Mouse (Mus musculus) leukemia stem cell, adult 10-12 weeks (primary cell): ENCODE data around the gene Jmjd8. TPM values are rescaled to one million over a fixed set of nuclear protein-coding genes. Genes with fewer than 3 reads are reported as not detected.

Source experiments
- polyA plus RNA-seq: library from polyadenylated mRNA; stranded (reverse); fragments of >175 nt; gene quantifications from 2 replicates; pipeline ENCODE4 v1.2.3, GENCODE M21; 2012; ENCODE audit warnings: low replicate concordance

Gene Jmjd8
- 2.6 and 6.8 TPM in 2 replicates for polyA plus RNA-seq

DNA sequence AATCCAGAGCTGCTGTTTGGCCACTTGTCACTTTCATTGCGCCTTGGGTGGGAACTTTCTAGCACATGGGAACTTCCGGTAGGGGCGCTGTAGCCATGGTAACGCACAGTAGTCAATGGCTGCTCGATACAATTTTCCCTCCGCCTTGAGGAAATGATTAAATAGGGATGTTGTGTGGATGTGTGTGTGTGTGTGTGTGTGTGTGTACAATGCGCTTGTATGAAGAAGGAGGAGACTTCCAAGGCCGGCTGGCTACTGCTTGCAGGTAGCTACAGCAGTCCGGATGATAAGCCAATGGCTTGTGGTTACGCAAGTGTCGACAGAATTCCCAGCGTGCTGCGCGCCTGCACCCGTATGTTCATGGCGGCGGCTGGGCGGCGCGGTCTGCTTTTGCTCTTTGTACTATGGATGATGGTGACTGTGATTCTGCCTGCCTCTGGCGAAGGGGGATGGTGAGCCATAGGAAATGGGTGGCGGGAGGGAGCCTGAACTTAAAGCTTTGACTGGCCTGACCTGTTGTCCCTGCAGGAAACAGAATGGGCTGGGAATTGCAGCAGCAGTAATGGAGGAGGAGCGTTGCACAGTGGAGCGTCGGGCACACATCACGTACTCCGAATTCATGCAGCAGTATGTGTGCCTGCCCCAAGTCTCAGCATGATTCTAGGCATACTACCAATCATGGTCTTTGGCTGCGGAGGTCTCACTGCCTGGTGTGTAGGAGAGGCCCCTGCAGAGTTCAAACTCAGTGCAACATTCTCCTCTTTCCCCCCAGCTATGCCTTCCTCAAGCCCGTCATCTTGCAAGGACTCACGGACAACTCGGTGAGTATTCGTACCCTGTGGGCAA, at the start of gene Jmjd8:
Jmjd8 (plus strand) TSS at position 156 of the 846 bp plus-strand sequence.

DNA sequence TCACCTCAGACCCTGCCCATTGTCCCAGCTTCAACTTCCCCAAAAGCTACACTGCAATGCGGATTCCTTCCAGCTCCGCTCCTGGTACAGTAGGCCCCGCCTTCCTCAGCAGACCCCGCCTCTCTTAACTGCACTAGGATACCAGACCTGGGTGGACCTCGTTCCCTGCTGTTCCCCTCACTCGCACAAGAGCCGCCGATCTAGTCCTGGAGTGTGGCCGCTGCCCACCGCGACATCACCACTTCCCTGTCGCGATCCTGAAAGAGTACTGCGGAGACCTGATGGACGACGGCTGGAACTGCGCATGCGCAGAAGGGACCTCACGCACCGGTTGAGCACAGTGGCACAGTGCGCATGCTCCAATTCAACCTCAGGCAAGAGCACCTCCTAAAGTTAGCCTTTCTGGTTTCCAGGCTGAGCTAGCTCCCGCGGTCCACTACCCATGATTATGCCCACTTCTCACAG, 43.4 kb upstream of the Jmjd8 start, which contains the start of gene Haghl:
Haghl (minus strand) TSS at position 393 of the 465 bp plus-strand sequence.

DNA sequence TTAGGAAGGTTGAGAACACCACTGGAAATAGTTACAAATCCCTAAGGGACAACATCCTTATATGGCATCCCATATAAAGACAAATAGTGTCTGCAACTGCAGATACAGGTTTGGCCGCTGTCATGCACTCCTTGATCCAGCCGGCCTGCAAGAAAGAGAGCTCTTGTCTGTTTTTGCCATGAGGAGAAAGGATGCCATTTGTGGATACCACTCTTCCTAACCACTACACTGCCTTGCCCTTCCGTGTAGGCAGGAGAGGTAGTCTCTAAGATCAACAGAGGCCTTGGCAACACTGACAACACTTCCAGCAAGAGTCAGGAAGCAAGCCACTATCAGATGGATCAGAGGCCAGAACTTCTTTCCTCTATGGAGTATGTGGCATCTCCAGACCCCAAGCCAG, 42.4 kb upstream of the Jmjd8 start, which contains the start of gene Ccdc78:
Ccdc78 (plus strand) TSS at position 301 of the 400 bp plus-strand sequence.

DNA sequence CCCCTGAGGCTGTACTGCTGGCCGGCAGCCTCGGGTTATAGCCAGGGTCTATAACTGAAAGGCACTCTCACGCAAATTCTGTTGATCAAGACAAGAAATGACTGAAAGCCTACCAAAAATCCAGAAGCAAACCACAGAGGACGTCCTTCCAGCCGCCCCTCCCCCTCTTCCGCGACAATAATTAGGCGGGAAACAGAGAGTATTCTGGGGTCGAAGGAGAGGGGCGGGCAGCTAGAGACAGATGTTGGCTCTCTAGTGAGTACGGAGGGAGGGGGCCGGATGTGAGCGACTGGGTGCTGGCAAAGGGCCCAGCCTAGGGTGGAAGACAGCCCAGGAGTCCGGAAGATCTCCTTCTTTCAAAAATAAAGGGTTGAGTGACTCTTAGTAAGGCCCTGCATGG, 36.1 kb upstream of the Jmjd8 start, which contains the start of gene Fam173a:
Fam173a (minus strand) TSS at position 287 of the 400 bp plus-strand sequence.

DNA sequence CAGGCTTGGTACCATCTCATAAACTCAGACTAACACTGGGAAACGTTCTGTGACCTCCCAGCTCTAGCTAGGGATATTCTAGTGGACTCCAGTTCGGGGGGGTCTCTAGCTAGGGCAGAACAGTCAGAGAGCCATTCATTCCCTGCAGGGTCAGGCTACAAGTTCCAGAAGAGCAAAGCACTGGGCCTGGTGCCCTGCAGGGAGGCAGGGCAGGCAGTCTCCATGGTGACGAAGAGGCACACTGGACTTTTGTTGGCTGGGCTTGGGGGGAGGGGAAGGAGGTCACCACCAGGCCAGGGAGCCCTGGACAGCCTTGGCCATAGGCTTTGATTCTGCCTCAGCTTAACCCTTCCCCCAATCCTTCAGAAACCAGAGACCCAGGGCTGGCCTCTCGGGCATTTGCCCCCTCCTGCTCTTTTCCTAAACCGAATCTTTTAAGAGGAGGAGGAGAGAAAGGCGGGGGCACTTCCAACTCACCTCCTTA, 33.0 kb upstream of the Jmjd8 start, which contains the start of gene AC134908.4:
AC134908.4 (minus strand) TSS at position 51 of the 484 bp plus-strand sequence.

DNA sequence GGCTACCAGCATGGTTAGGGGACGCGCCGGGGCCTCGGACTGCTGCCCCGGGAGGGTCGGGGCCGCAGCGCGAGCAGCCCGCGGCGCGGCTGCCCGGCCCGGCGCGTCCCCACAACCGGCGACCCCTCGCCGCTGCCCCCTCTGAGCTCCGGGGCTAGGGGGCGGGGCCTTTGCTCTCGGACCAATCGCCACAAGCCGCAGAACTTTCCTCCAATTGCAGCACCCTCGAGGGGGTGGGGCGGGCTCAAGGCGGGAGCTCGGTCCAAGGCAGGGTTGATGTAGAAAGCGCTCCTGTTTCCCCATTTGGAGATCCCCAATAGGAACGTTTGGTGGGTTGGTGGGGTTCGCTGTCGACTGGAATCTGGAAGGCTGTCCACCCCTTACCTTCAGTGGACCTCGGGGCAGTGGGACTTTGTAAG, 31.7 kb upstream of the Jmjd8 start, which contains the start of gene Metrn:
Metrn (minus strand) TSS at position 186 of the 419 bp plus-strand sequence.

DNA sequence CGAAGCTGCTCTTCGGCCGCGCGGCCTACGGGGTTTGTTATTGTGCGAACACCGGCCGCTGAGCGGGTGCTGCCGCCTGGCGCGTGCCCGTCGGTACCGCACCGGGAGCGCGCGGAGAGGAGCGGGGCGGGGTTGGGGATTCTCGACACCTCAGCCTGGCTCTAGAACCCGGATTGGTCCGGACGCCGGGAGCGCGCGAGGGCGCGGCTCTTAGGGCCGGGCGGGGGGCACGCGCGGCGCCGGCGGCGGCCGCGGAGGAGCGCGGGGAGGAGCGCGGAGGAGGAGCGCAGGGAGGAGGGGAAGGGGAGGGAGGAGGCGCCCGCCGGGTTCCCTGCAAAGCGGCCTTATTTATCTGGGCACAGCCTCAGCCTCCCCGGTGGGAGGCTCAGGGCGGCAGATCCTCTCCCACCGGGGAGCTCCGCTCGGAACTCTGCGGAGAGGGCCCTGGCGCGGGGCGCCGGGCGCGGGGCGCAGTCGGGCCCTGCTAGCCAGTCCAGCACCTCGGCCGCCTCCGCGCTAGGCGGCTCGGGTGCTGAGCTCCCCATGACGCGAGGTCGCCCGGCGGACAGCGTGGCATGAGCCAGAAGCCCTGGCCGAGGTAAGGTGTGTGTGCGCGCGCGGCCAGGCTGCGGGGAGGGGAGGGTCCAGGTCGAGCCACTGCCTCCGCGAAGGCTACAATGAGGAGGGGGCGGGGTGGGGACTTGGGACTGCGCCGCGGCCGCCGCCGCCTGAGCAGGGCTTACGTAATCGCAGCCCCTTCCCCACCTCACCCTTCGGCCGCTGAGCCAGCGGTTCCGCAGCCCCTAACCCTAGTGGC, 19.7 kb upstream of the Jmjd8 start, which contains the start of gene Fbxl16:
Fbxl16 (plus strand) TSS at position 297 of the 817 bp plus-strand sequence.

DNA sequence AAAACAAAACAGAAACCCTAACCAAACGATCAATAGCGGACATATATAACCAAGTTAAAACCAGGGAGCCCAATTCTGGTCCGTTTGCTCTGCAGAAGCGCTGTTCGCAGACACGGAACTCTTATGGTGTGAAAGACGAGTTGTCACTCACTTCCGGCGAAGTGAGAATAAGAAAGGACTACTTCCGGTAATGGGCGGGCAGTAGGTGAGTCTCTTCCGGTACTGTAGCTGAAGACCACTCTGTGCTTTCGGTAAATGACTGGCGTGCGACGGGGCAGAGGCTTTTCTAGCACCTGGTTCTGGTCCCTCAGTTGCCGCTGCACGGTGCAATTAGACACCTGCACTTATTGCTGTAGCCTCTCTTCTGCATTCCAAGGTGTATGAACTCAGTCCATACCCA, 5.2 kb upstream of the Jmjd8 start, which contains the start of gene Wdr24:
Wdr24 (plus strand) TSS at position 176 of the 400 bp plus-strand sequence.

DNA sequence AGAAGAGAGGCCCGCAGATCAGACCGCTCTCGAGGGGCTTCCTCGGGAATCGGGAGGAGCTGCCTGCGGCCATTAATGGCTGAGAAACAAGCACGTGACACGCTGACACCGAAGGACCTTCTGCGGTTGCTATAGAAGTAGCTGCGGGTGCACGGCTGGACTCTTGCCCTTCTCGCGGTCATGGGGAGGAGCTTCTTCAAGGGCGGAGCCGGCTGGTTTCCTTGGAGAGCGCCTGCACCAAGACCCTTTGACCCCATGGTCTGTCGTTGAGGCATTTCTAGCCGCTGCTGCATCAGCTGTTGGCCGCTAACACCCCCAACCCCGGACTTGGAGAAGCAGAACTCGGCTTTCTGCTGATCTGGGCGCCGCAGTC, 4.6 kb downstream of the Jmjd8 start, which contains the start of gene Stub1:
Stub1 (minus strand) TSS at position 114 of the 373 bp plus-strand sequence.

DNA sequence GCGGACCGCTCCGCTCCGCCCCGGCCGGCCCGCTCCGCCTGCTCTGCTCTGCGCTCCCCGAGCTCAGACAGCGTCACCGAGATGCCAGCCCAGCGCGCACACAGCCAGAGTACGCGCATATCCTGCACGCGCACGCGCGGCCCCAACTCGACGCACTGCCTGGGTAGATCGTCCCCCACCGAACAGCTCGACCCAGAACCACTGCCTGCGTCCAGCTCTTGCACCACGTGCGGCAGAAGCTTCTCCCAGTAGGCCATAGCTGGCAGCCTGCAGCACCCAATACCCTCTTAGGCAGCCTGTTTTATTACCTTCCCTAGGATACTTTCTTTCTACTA, 8.4 kb downstream of the Jmjd8 start, which contains the start of gene Rhbdl1:
Rhbdl1 (minus strand) TSS at position 220 of the 335 bp plus-strand sequence.

DNA sequence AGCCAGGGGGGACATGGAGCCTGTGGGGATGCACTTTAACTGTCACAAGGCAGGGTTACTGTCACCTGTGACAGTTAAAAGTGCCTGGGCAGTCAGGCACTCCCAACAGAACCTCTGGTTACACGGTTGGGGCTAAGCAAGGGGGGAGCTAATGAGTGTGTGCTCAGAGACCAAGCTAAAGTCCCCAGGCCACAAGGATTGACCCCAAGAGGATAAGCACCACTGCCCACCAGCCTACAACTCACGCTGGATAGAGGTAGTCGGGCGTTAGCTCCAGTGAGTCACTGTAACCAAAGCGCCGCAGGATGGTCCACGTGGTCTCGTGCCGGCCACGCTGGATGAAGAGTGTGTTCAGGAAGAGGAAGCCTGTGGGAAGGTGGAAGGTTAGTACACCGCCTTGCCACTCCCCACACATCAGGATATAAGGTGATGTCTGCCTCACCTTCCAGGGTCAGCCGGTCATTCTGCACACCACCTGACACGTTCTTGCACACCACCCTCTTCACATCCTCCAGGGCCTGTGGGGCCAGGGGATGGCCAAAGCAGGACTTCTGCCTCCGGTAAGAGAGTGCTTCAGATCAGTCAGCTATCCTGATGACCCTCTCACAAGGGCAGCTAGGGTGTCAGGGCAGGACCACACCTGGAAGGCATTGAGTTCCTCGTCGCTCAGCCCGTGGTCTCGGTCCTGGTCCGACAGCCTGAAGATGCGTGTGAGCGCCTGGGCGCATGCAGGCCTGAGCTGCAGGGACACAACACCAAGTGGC, 12.6 kb downstream of the Jmjd8 start, which contains the start of gene Gm20683:
Gm20683 (minus strand) TSS at position 647 of the 764 bp plus-strand sequence.

DNA sequence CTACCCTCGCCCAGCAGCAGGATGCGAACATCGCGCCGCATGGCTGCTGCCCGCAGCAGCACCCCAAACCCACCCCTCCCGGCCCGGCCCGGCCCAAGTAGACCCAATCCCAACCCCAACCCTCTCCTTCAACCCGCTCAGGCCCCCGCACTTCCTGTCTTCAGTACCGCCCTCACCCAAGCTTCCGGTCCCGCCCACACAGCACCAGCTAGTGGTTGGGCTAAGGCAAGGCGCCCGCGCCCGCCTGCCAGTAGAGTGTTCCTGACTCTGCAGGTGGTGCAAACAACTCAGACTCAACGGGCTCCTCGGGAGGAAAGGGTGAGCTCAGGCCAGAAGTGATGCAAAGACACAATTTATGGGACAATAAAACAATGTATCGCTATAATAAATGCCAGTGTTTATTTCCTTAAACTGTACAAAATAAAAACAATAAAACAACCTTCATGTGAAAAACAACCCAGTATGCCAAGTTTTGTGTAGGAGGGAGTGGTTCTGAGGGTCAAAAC, 15.8 kb downstream of the Jmjd8 start, which contains the start of gene Rhot2:
Rhot2 (minus strand) TSS at position 456 of the 506 bp plus-strand sequence.

DNA sequence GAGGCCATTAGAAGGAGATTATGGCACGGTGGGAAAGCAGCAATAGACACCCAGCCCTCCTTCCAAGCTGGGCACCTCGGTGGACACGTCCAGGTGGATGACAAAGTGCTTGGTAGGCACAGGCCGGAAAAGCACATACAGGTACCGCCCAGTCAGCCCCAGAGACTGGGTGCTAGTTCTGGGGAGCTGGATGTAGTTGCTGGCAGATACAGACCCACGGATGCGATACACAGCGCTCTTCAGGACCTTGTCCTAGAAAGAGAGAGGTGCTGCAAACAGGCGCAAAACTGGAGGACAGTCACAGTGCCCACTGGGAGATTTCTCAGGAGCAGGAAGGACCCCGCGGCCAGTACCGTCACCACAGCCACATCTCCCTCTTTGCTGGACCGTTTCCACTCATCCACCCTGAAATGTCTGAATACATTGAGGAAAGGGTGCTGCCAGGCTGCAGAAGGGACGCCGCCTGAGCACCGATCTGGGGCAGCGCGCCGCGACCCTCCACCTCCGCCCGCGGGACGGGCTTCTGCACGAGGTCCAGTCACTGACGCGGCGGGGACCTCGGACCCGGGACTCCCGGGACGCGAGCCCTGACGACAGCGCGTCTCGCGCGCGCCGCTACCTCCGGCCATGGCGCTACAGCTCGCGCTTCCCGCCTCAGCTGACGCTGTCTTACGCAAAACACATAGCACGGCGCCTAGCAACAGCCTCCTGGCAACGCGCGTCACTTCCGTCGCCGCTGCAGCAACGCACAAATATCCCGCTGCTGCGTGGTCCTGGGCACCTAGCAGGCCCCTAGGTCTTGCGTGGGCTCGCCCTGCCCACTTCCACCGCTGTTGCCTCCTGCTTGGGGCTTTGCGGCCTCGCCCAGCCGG, 32.4 kb downstream of the Jmjd8 start, which contains the start of gene Wdr90:
Wdr90 (minus strand) TSS at position 670 of the 872 bp plus-strand sequence.

DNA sequence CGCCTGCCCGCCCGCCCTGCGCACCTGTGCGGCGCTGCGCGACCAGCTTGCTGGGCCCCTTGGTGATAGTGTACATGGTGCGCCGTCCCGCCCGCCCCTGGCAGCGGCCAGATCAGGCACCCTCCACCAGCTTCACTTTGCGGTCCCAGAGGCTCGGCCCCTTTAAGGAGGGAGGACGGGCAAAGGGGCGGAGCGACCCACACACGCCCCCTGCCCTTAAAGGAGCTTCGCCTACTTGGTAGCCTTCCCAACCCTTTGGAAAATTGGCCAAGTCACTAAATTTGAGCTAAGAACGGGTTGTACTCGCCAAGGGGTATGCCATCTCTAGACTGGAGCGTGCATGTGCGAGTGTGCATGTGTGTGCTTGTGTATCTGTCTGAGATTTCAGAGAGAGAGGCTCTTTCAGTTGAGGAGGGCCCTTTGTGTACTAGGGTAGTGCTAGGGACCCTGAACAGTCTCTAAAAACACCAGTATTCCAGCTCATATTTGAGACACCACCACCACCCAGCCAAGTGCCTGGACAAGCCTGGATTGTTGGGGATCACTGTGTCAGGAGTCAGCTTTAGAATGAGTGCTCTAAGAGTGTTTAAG, 40.0 kb downstream of the Jmjd8 start, which contains the start of gene Mcrip2:
Mcrip2 (minus strand) TSS at position 164 of the 591 bp plus-strand sequence.

DNA sequence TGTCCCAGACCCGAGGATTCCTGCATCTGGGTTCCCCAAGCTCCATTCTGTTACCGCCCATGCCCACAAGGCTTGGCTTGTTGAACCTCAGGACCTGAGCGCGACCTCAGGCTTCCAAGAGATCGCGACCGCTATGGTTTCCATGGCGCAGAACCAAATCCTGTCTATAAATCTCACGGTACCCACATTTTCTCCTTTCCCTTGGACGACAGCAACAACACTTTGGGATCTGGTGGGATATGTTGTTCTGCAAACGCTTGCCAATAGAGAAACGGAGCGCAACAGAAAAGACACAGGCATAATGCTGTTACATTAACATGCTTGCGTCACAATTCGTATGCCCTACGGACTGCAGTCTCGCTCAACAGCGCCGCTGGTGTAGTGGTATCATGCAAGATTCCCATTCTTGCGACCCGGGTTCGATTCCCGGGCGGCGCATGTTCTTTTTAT, 46.1 kb downstream of the Jmjd8 start, which contains the start of gene Mettl26:
Mettl26 (plus strand) TSS at position 354 of the 450 bp plus-strand sequence.

DNA sequence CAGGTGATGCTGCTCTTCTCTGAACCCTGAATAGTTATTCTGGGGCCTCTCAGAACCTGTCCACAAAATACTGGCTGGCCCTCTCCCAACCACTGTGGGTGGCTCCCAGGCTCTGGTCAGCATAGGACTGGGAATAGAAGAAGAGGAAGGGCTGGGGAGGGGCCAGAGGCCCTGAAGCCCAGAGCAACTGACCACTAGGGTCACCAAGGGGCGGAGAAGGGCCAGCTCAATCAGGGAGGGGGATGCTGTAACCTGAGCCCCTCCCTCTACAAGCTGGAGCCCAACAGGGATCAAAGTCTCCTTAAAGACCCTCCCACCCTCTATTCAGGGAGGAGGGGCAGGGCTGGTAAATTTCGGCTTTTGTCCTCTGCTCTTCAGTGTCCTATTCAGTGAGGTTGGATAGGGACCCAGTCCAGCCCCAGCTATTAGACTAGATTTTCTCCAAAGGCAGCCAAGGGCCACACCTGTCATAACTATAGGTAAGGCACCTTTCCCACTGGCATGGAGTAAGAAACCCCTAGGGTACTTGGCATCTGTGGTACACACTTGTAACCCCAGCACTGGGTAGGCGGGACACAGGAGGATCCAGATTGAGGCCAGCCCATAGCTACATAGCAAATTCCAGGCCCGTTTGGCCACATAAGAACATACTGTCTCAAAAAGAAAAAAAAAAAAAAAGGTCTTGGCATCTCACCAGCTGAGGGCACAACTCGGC, 51.7 kb downstream of the Jmjd8 start, which contains the start of gene Wfikkn1:
Wfikkn1 (minus strand) TSS at position 663 of the 715 bp plus-strand sequence.

